Mouse (Mus musculus): ENCODE data around the gene Glb1l. TPM values are rescaled to one million over a fixed set of nuclear protein-coding genes. Genes with fewer than 3 reads are reported as not detected.

The Glb1l gene
- polyA plus RNA-seq, 1 experiment from 2014 or later: 4.5 TPM

Small RNAs within 50 kb of the gene (microRNA-seq; reads per million reads assigned to microRNA genes)
- gene Gm27943: not detected

Other genes starting within 250 kb of the Glb1l start
- 5.8 and 6.2 TPM in 2 replicates for gene Nhej1, start 85.6 kb downstream of the Glb1l start, polyA plus RNA-seq (2015; fragmentation: Nextera tagmentation; extraction: Ambion mirVana)
- gene Slc23a3, start 76.9 kb downstream of the Glb1l start, polyA plus RNA-seq (2015; fragmentation: Nextera tagmentation; extraction: Ambion mirVana): 2.1 and 2.3 TPM in 2 replicates
- 48.8 and 54.7 TPM in 2 replicates for gene Cnppd1, start 68.1 kb downstream of the Glb1l start, polyA plus RNA-seq (2015; fragmentation: Nextera tagmentation; extraction: Ambion mirVana)
- gene Retreg2, start 68.0 kb downstream of the Glb1l start, polyA plus RNA-seq (2015; fragmentation: Nextera tagmentation; extraction: Ambion mirVana): 55.8 and 59.7 TPM in 2 replicates
- gene Zfand2b, start 42.2 kb downstream of the Glb1l start, polyA plus RNA-seq (2015; fragmentation: Nextera tagmentation; extraction: Ambion mirVana): 43.4 and 44.5 TPM in 2 replicates
- 60.5 and 63.3 TPM in 2 replicates for gene Abcb6, start 30.4 kb downstream of the Glb1l start, polyA plus RNA-seq (2015; fragmentation: Nextera tagmentation; extraction: Ambion mirVana)
- 9.7 and 10.0 TPM in 2 replicates for gene Ankzf1, start 18.7 kb downstream of the Glb1l start, polyA plus RNA-seq (2015; fragmentation: Nextera tagmentation; extraction: Ambion mirVana)
- gene Atg9a, start 18.6 kb downstream of the Glb1l start, polyA plus RNA-seq (2015; fragmentation: Nextera tagmentation; extraction: Ambion mirVana): 24.1 and 28.1 TPM in 2 replicates
- 80.2 and 84.8 TPM in 2 replicates for gene Stk16, start within 50 bp of the Glb1l start, polyA plus RNA-seq (2015; fragmentation: Nextera tagmentation; extraction: Ambion mirVana)
- 372 and 392 TPM in 2 replicates for gene Tuba4a, start 9.1 kb upstream of the Glb1l start, polyA plus RNA-seq (2015; fragmentation: Nextera tagmentation; extraction: Ambion mirVana)
- gene A630095N17Rik, start 21.3 kb upstream of the Glb1l start, polyA plus RNA-seq (2015; fragmentation: Nextera tagmentation; extraction: Ambion mirVana): not detected in 2 replicates
- gene Dnajb2, start 25.6 kb upstream of the Glb1l start, polyA plus RNA-seq (2015; fragmentation: Nextera tagmentation; extraction: Ambion mirVana): 28.9 and 32.4 TPM in 2 replicates
- gene Ptprn, start 53.7 kb upstream of the Glb1l start, polyA plus RNA-seq (2015; fragmentation: Nextera tagmentation; extraction: Ambion mirVana): 0.05 and 0.13 TPM in 2 replicates
- not detected in 2 replicates for gene Resp18, start 67.6 kb upstream of the Glb1l start, polyA plus RNA-seq (2015; fragmentation: Nextera tagmentation; extraction: Ambion mirVana)
- gene Dnpep, start 107.2 kb upstream of the Glb1l start, polyA plus RNA-seq (2015; fragmentation: Nextera tagmentation; extraction: Ambion mirVana): 52.1 and 57.4 TPM in 2 replicates
- 10.3 and 12.8 TPM in 2 replicates for gene Des, start 149.5 kb upstream of the Glb1l start, polyA plus RNA-seq (2015; fragmentation: Nextera tagmentation; extraction: Ambion mirVana)
- 8.7 and 9.4 TPM in 2 replicates for gene Speg, start 164.5 kb upstream of the Glb1l start, polyA plus RNA-seq (2015; fragmentation: Nextera tagmentation; extraction: Ambion mirVana)
- 33.8 and 35.2 TPM in 2 replicates for gene Gmppa, start 225.1 kb upstream of the Glb1l start, polyA plus RNA-seq (2015; fragmentation: Nextera tagmentation; extraction: Ambion mirVana)
- 0.05 TPM in 1 of 2 replicates, not detected in the other for gene Asic4, start 239.6 kb upstream of the Glb1l start, polyA plus RNA-seq (2015; fragmentation: Nextera tagmentation; extraction: Ambion mirVana)